Mouse (Mus musculus) myocyte (in vitro differentiated cells): ENCODE measurements around the gene Erbb3.
"Not testable (repeated sequence)": the region's sequence is repeated elsewhere in the genome, so short reads cannot be mapped to it uniquely, and the experiment has no call there.

Experiments
- CEBPB ChIP-seq: IDR thresholded peaks from 2 replicates; pipeline ENCODE4 v1.6.1; 2011; ENCODE audit warnings: mild to moderate bottlenecking, moderate library complexity; ENCODE audit not compliant: poor library complexity, insufficient read depth, severe bottlenecking
- E2F4 ChIP-seq: IDR thresholded peaks from one replicate; pipeline ENCODE4 v1.6.1; 2011; ENCODE audit warnings: mild to moderate bottlenecking, control low read depth, moderate library complexity; ENCODE audit not compliant: insufficient read depth
- MAX ChIP-seq: IDR thresholded peaks from one replicate; pipeline ENCODE4 v1.6.1; 2011; ENCODE audit warnings: low read depth, mild to moderate bottlenecking, control low read depth
- MYOG ChIP-seq, 3 experiments: IDR thresholded peaks; one replicate each; pipeline ENCODE4 v1.6.1; 2011; ENCODE audit warnings: control low read depth in 2 of 3, low read depth in 2 of 3, mild to moderate bottlenecking in 2 of 3; ENCODE audit not compliant: insufficient read length in 2 of 3, control insufficient read depth in 1 of 3, insufficient read depth in 1 of 3
- POLR2A ChIP-seq: IDR thresholded peaks from one replicate; pipeline ENCODE4 v1.6.1; 2011; ENCODE audit warnings: low read depth, mild to moderate bottlenecking, control low read depth, moderate library complexity; ENCODE audit not compliant: insufficient read length
- SRF ChIP-seq: IDR thresholded peaks from one replicate; pipeline ENCODE4 v1.6.1; 2011; ENCODE audit warnings: low read depth; ENCODE audit not compliant: control insufficient read depth, insufficient read length
- TCF12 ChIP-seq: IDR thresholded peaks from one replicate; pipeline ENCODE4 v1.6.1; 2011; ENCODE audit warnings: mild to moderate bottlenecking, control low read depth; ENCODE audit not compliant: poor library complexity, insufficient read depth, severe bottlenecking
- USF1 ChIP-seq: IDR thresholded peaks from one replicate; pipeline ENCODE4 v1.6.1; 2011; ENCODE audit warnings: low read depth, mild to moderate bottlenecking, control low read depth, moderate library complexity

- TF ChIP-seq MYOG (IDR thresholded peaks at IDR 0.05; ENCODE audit: control insufficient read depth in 1 of 3, insufficient read depth in 1 of 3, insufficient read length in 2 of 3, low read depth in 2 of 3); E2F4; POLR2A; CEBPB; MAX; SRF; TCF12; USF1: not testable (repeated sequence)
These were observed 33.9 kb downstream of the Erbb3 start for GRCm38 (mm10) chr10:128555567-128555966.
